Mouse (Mus musculus): Measurements from ENCODE around the gene Primpol.

- TF ChIP-seq CTCF (IDR thresholded peaks at IDR 0.05; ENCODE audit: control insufficient read depth, insufficient read depth, insufficient replicate concordance, low read depth, low read length): no peak
- TF ChIP-seq POLR2A (IDR thresholded peaks at IDR 0.05; ENCODE audit: control insufficient read depth, low read depth, low read length): no peak
Observed at GRCm38 (mm10) chr8:46593067-46593466, 23.9 kb downstream of the Primpol start.

Measured in testis, adult 2 months (tissue).